Mouse (Mus musculus) gastrocnemius, adult 18-20 months (tissue): ENCODE data around the gene Irak2. TPM values are rescaled to one million over a fixed set of nuclear protein-coding genes. Genes with fewer than 3 reads are reported as not detected.
A peak's percentile ranks its signal among the peaks of the same experiment; 100 is the strongest.

ENCODE experiments used
- DNase-seq: peaks from one replicate; pipeline ENCODE4 v3.0.0; 2021; ENCODE audit warnings: low spot score
- total RNA-seq, 2 experiments: library from RNA; stranded (reverse); gene quantifications; 2 replicates each; pipeline ENCODE4 v1.2.3; 2021

The Irak2 gene
- total RNA-seq, 2 experiments from 2014 or later = 4.6 to 9.0 TPM

DNA sequence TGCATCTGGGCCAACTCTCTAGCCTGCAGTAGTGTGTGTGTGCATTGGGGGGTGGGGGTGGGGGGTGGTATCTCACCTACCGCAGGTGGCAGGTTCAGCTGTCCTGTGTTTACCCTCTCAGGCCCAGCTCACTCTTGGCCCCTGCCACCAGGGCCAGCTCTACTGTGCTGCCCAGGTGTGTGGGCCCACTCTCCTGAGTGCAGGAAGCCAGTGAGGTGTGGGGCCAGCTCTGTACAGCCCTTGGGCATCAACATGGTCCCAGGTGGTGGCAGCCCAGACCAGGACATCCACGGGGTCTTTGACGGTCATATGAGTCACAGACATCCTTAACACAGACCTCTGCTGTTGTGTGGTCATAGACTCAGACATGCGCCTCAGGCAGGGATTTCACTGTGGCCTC lies 5.4 kb upstream of the Irak2 start:
- DNase-seq = no peak

- DNase-seq = no peak
These were observed 934 bp downstream of the Irak2 start for GRCm38 (mm10) chr6:113639201-113639600.

GRCm38 (mm10) chr6:113642605-113643004 lies 4.3 kb downstream of the Irak2 start:
- no peak for DNase-seq

- DNase-seq = no peak
These were observed 4.8 kb downstream of the Irak2 start for GRCm38 (mm10) chr6:113643021-113643420.

DNA sequence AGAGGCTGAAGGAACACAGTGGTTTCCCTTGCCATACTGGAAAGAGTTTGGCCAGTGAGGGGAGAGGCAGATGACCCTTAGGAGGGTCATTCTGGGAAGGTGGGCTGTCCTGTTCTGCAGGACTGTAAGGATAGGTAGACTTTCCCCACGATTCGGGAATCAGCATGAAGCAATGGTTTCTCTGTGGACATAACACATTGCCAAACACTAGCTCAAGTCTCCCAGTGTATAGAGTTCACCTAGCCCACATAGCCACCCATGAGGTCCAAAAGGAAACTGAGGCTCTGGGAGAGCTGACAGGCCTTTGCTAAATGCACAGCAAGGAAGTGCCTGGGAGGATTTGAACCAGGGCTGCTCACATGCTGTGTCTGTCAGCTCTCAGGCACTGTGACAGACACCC lies 5.7 kb downstream of the Irak2 start:
- no peak for DNase-seq

- DNase-seq = peak; percentile 69
These were observed 6.5 kb downstream of the Irak2 start for GRCm38 (mm10) chr6:113644808-113645207.

GRCm38 (mm10) chr6:113649346-113650196 lies 11.3 kb downstream of the Irak2 start:
- no peak for DNase-seq

DNA sequence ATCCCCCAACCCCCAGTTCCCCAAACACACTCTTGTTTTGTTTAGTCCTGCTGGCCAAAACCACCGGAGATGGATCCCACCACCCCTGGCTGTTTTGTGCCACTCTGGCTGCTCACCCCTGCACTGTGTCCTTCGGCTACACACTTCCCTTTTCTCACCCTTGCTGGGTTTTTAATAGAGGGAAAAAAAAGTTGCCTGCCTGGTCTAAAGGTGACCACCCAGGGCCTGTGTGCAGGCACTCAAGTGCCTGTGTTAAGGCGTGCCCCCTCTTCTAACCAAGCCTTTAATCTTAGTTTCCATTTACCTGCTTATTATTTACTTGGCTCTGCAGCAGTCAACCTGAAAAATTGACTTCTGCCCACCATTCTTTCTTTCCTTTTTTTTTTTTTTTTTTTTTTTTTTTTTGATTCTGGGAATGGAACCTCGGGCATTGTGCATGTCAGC lies 12.0 kb downstream of the Irak2 start:
- DNase-seq = no peak

- no peak for DNase-seq
These were observed 13.4 kb downstream of the Irak2 start for GRCm38 (mm10) chr6:113651626-113652025.

DNA sequence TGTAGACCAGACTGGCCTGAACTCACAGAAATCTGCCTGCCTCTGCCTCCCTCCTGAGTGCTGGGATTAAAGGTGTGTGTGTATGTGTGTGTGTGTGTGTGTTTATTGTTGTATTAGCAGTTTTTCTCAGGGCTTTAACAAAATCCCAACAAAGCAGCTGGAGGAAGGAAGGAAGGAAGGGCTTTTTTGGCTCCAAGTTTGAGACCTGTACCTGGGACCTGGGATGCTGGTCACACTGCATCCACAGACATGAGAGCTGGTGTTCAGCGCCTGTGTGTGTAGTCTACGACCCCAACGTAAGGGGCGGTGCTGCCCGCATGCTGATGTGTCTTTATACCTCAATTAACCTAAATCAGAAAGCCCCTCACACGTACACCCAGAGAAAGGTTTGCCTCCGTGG lies 15.3 kb downstream of the Irak2 start:
- no peak for DNase-seq

DNA sequence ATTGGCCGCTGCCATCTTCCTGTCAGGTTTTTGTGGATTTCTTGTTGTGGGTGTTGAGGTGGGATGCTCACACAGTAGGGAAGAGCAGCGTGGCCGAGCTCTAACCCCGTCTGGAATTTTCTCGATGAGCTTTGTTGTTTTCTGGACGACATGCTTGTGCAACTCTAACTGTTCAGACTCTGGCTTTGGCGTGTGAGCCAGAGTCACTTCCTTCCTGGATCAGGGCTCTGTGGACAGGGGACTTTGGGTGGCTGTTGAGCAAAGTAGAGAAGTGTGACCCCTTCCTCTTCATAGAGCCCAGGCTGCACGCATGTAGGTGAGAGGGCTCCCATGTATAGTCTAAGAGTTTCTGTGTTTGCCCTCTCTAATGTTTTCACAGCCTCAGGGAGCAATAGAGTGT lies 15.8 kb downstream of the Irak2 start:
- DNase-seq = no peak

GRCm38 (mm10) chr6:113654753-113655397 lies 16.6 kb downstream of the Irak2 start:
- no peak for DNase-seq

DNA sequence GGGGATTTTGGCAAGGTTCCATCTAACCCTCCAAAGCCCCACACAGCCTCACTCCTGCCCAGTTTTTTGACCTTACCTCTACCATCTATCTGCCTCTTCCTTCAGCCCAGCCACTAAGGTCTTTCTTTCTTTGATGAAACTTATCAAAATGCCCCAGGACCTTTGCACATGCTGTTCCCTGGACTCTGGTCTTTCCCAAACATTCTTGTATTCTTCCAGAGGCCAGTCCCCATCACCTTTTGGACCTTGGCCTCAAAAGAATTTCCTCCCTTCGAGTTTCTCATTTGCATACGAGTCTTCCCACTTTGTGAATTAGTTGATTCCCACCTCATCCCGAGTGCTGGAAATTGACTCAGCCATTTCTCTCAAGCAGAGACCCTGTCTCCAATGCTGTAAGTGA lies 17.2 kb downstream of the Irak2 start:
- DNase-seq = no peak

- DNase-seq = no peak
These were observed 18.6 kb downstream of the Irak2 start for GRCm38 (mm10) chr6:113656847-113657246.

- no peak for DNase-seq
These were observed 20.0 kb downstream of the Irak2 start for GRCm38 (mm10) chr6:113658226-113658625.

GRCm38 (mm10) chr6:113659648-113660491 lies 21.6 kb downstream of the Irak2 start:
- no peak for DNase-seq

GRCm38 (mm10) chr6:113660492-113661352 lies 22.5 kb downstream of the Irak2 start:
- no peak for DNase-seq

- peak; percentile 33 for DNase-seq
These were observed 23.3 kb downstream of the Irak2 start for GRCm38 (mm10) chr6:113661353-113662241.

DNA sequence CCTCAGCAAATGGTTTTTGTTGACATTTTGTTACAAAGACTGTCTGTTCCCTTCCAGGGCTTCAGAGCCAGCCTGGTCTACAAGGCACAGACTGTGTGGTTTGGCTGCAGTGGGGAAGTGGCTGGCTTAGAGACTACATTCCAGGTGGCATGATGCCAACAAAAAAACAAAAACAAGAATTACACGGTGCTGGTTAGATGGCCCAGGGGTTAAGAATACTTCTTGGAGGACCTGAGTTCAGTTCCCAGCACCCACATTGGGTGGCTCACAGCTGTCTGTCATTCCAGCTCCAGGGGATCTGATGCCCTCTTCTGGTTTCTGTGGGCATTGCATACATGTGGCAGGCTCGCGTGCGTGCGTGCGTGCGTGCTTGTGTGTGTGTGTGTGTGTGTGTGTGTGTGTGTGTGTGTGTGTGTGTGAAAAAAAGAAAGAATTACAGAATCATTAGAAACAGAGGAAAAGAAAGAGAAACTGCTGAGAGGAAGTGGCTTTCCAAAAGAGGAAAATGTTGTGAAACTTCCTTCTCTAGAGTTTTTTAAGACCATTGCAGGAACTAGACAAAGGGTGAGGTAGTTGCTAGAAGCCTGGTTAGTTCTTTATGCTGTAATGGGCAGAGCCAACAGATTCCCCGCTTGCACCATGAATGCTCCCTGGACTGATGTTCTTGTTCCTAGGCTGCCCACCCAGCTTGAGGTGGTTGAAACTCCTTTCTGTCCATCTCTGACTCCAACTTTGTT lies 24.9 kb downstream of the Irak2 start:
- DNase-seq = no peak
